Mouse (Mus musculus) olfactory bulb, adult 2 months (tissue): ENCODE measurements around the gene Dbi.

Experiments
- CTCF ChIP-seq: fragments of 200-500 bp; IDR thresholded peaks from 2 replicates; pipeline ENCODE4 v1.5.1; 2012; ENCODE audit warnings: low read depth, mild to moderate bottlenecking, low read length, moderate library complexity; ENCODE audit not compliant: insufficient read depth
- POLR2A ChIP-seq: fragments of 200-500 bp; IDR thresholded peaks from 2 replicates; pipeline ENCODE4 v1.6.1; 2012; ENCODE audit warnings: mild to moderate bottlenecking, low read depth, low read length, moderate library complexity; ENCODE audit not compliant: insufficient read depth

DNA sequence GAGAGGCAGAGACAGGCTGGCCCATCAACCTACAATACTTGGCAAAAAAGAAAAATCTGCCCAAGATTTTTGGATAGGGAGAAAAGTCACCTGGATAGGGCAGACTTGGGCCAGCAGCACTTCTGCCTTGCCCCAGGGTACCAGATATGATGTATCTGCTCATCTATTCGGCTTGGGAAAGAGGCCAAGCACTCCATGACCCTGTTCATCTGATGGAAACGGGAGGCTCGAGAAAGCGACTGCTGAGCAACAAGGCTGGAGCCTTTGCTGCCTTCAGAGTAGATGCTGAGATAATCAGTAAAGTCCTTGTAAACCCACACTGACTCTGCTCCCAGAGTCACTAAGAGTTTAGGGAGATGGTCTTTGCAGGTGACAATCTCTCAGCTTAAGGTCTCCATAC lies 1.5 kb downstream of the Dbi start:
- TF ChIP-seq CTCF (no peak), POLR2A (no peak)
